Mouse (Mus musculus): Measurements from ENCODE around the gene Lyrm4.

DNA sequence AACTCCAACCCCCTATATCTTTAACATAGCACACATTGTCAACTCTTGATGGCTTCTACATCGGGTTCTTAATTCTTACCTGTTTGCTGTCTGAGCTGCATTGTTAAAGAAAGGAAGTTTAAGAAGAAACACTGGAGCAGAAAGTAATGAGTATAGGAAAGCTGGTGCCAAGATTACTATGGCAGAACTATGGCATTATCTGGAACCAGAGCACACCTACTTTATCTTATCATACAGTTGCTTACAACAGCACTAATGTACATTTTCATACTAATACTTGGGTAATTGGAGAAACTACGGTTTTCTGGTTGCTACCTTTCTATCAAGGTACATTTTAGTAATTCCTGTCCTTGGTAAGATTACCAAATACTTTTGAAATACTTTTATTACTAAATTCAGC is 29.9 kb downstream of the Lyrm4 start:
- TF ChIP-seq CHD2 (IDR thresholded peaks at IDR 0.05; ENCODE audit: low read length) (no peak), CTCF (conservative IDR thresholded peaks at IDR 0.05 in 1 of 2, IDR thresholded peaks at IDR 0.05 in 1 of 2; ENCODE audit: low read depth in 2 of 2, low read length in 2 of 2) (no peak), GABPA (IDR thresholded peaks at IDR 0.05; ENCODE audit: insufficient replicate concordance, low read depth, low read length) (no peak), EP300 (IDR thresholded peaks at IDR 0.05; ENCODE audit: low read length) (no peak), ELF1 (IDR thresholded peaks at IDR 0.05; ENCODE audit: low read depth, low read length) (no peak), KAT2A (IDR thresholded peaks at IDR 0.05; ENCODE audit: insufficient replicate concordance, low read length) (no peak), POLR2A (IDR thresholded peaks at IDR 0.05; ENCODE audit: low read depth, low read length) (no peak), USF1 (IDR thresholded peaks at IDR 0.05; ENCODE audit: low read depth, low read length) (no peak), ZNF384 (IDR thresholded peaks at IDR 0.05; ENCODE audit: low read depth, low read length) (no peak)
